Mouse (Mus musculus): ENCODE data around the gene Repin1. TPM values are rescaled to one million over a fixed set of nuclear protein-coding genes. Genes with fewer than 3 reads are reported as not detected.
"Not testable (repeated sequence)": the region's sequence is repeated elsewhere in the genome, so short reads cannot be mapped to it uniquely, and the experiment has no call there.

Repin1 gene
- polyA plus RNA-seq, 3 experiments from 2014 or later = 2.7 to 6.3 (median 2.9) TPM

- no peak for ATAC-seq
These were observed 12.4 kb upstream of the Repin1 start for GRCm38 (mm10) chr6:48581257-48581656.

GRCm38 (mm10) chr6:48582037-48582436 lies 11.6 kb upstream of the Repin1 start:
- ATAC-seq = no peak

GRCm38 (mm10) chr6:48589194-48589750 lies 4.4 kb upstream of the Repin1 start, which contains the start of gene Gm45021:
TSS of gene Gm45021 (plus strand) at chr6:48589610.
- ATAC-seq = no peak

- no peak for ATAC-seq
These were observed 2.4 kb upstream of the Repin1 start for GRCm38 (mm10) chr6:48591221-48591845.

- ATAC-seq = no peak
These were observed 1.8 kb upstream of the Repin1 start for GRCm38 (mm10) chr6:48591871-48592270.

- ATAC-seq = peak; percentile 72
These were observed 508 bp downstream of the Repin1 start for GRCm38 (mm10) chr6:48594043-48594738.

- no peak for ATAC-seq
These were observed 1.6 kb downstream of the Repin1 start for GRCm38 (mm10) chr6:48595278-48595677.

- no peak for ATAC-seq
These were observed 3.0 kb downstream of the Repin1 start for GRCm38 (mm10) chr6:48596545-48597232.

GRCm38 (mm10) chr6:48597233-48597625 lies 3.5 kb downstream of the Repin1 start:
- no peak for ATAC-seq

GRCm38 (mm10) chr6:48600594-48600993 lies 6.9 kb downstream of the Repin1 start:
- ATAC-seq = no peak

- peak; percentile 97 for ATAC-seq
These were observed 7.8 kb downstream of the Repin1 start, which contains the start of gene Zfp775 for GRCm38 (mm10) chr6:48601271-48602079. TSS of gene Zfp775 (plus strand) at chr6:48602063.

GRCm38 (mm10) chr6:48602080-48602741 lies 8.5 kb downstream of the Repin1 start:
- ATAC-seq = peak; percentile 53

GRCm38 (mm10) chr6:48608124-48608523 lies 14.4 kb downstream of the Repin1 start:
- no peak for ATAC-seq

- no peak for ATAC-seq
These were observed 15.8 kb downstream of the Repin1 start for GRCm38 (mm10) chr6:48609512-48609911.

GRCm38 (mm10) chr6:48610657-48611056 lies 17.0 kb downstream of the Repin1 start:
- ATAC-seq = no peak

- ATAC-seq = no peak
These were observed 19.8 kb downstream of the Repin1 start for GRCm38 (mm10) chr6:48613464-48613863.

GRCm38 (mm10) chr6:48614756-48615155 lies 21.1 kb downstream of the Repin1 start:
- ATAC-seq = no peak

- ATAC-seq = no peak
These were observed 26.3 kb downstream of the Repin1 start for GRCm38 (mm10) chr6:48620031-48620430.

GRCm38 (mm10) chr6:48622186-48622843 lies 28.6 kb downstream of the Repin1 start:
- ATAC-seq = not testable (repeated sequence)

- ATAC-seq = no peak
These were observed 29.8 kb downstream of the Repin1 start for GRCm38 (mm10) chr6:48623460-48623859.

- ATAC-seq = no peak
These were observed 32.8 kb downstream of the Repin1 start, which contains the start of gene AI854703 for GRCm38 (mm10) chr6:48626464-48626863. TSS of gene AI854703 (plus strand) at chr6:48626764.

All from inflammation-experienced regulatory T-cells, adult 6 months (primary cell).